Mouse (Mus musculus) thymus, postnatal 10 days (tissue): Measurements from ENCODE around the gene Adamts17.

Source experiments
- DNase-seq, 2 experiments: peaks; one replicate each; pipeline ENCODE4 v3.0.0; 2021; ENCODE audit warnings: low spot score in 2 of 2

The Adamts17 gene

DNA sequence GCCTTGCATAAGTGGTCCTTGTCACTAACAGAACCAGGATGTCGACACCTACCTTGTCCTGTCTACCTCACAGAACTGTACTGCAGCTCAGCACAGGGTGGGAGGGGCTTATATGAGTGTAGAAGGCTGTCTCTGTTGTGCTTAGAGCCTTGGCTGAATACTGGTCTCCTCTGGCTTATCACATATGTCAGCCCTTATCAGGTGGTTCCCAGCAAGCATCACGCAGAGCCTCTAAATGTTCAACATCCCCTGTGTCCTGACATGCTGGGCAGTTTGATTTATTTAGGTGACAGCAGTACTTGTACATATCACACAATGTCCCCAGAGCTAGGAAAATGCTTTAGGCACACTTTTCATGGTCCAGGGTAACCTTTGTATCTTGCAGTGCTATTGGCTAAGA is 191.7 kb downstream of the Adamts17 start:
- no peak for DNase-seq

DNA sequence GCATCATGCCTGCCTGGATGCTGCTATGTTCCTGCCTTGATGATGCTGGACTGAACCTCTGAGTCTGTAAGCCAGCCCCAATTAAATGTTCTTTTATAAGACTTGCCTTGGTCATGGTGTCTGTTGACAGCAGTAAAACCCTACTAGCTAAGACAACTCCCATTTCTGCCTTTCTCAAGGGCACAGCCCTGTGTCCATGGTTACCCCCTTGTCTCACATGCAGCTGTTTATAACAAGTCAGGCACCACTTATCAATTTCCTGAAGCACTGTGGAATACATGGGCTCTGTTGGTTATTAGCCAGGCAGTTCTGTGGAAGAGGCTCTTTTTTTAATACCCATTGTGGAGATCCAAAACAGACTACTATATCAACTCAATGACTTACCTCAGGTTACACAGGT is 193.1 kb downstream of the Adamts17 start:
- no peak for DNase-seq

DNA sequence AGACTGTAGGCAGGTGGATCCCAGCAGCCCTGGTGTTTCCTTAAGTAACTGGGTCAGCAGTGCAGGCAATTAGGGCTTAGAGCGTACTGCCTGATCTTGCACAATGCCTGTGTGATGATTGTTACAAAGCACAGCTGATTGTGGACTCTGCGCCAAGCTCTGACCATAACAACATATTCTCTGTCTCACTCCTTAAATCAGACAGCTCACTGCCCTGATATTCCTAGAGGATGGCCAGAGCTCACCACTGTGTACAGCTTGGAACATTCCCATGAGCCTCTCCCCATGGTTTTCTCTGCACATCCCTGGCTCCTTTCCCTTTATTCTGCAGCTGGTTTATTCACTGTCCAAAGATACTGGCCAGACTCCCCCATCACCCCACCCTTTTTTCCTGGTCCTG is 194.8 kb downstream of the Adamts17 start:
- no peak for DNase-seq

DNA sequence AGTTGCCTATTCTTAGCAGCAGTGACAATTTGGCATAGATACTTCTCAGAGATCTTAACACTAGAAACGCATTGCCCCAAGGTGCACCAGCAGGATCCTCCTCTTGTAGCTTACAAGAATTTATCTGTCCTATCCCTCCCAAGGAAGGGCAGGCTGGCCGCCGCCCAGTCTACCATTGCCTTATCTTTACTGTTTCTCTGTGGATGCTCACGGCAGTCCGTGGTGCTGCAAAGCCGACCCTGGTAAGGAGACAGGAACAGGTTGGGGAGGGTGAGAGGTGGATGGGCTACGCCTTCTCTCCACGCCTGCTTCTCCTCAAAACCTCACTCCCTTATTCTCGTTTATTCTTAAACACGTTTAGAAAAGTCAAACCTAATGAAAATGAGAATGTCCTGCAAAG is 195.7 kb downstream of the Adamts17 start:
- no peak for DNase-seq

- no peak for DNase-seq
These were observed 196.1 kb downstream of the Adamts17 start for GRCm38 (mm10) chr7:67035661-67036060.

DNA sequence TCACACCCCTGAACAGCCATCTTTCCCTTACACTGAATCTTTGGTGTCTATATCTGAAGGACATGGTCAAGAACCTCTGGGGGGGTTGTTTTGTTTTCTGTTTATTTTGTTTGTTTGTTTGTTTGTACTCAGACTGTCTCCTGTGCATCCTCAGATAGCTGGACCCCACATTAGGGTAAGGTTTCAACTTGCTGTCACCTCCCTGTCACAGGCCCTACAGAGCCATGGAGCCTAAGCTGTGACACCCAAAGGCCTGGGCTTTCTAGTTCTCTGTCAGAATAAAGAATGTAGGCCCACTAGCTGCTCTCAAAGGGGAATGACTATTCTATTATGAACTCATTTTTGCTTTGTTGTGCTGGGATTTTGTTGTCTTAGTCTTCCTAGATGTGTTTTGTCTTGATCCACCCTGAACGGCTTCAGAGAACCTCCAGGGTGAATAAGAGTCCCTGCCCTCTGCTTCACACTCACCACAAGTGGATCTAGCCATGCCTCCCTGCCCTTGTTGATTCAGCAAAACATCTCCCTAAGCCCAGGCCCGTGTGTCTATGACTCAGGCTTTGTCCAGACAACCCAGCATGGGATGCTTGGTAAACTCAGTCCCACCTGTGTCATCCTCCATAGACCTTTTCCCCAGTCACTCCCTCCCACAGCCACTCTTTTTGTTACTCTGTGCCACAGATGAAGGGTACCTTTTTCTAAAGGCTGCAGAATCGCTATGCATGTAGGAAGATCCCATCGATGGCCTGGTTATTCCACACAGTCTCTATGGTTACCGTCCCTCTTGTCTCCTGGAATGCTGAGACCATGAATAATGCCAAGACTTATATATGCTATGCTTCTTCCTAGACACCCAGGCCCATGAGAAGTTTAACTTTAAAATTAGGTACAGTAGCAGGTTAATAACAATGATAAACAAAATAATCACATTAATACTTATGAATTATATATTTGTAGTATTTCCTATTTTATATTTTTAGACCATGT is 197.3 kb downstream of the Adamts17 start:
- DNase-seq = no peak

GRCm38 (mm10) chr7:67037726-67038520 is 198.4 kb downstream of the Adamts17 start:
- no peak for DNase-seq

DNA sequence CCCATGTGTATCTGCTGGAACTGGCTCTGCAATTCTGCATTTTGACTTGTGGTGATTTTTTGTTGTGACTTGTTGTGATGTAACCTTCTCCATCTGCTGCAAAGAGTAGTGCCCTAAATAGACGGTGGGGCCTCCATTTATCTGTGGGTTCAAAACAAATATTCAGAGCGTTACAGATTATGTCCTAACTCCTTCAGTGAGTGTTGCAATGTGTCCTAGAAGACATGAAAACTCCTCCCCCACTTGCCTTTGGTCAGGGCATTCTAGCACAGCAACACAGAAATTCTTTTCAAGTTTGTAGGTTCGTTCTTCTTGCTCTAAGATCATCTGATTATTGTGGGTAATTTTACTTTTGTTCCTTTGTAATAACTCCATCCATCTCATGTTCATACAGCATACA is 199.6 kb downstream of the Adamts17 start:
- no peak for DNase-seq

DNA sequence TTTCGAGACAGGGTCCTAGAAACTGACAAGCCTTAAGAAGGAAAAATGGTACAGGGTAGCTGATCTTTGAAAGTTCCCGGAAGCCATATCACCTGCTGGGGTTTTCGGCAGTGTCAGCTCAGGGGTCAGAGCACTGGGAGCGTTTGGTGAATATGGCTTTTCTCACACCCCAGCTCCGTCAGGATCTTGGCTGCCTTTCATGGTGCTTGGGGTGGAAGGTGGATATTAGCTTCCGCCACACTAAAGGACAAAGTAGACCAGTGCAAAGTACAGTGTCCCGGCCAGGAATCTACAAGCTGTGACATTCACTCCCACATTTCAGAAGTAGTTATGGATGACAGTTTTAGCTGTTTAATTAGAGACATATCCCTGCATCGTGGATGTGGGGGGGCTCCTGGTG is 200.3 kb downstream of the Adamts17 start:
- no peak for DNase-seq

GRCm38 (mm10) chr7:67041685-67042084 is 202.2 kb downstream of the Adamts17 start:
- DNase-seq = no peak

- no peak for DNase-seq
These were observed 204.7 kb downstream of the Adamts17 start for GRCm38 (mm10) chr7:67044121-67044817.

DNA sequence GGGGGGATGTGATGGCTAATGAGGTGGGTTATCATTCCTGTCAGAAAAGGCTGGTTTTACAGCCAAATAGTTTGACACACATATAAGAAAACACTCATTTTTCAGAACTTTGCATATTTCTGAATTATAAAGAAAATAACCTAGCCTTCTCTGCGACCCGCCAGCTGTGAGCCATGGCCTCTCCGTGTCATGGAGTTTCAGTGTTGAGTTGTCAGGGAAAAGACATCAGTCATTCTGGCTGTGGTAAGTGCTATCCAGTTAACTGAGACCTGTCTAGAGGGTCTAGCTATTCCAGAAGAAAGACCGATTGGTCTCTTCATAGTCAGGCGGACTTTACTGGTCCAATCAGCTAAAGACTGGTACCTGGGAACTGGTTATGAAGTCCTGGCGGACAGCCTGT is 205.7 kb downstream of the Adamts17 start:
- no peak for DNase-seq

- no peak for DNase-seq
These were observed 209.7 kb downstream of the Adamts17 start for GRCm38 (mm10) chr7:67049206-67049605.

- DNase-seq = no peak
These were observed 210.9 kb downstream of the Adamts17 start for GRCm38 (mm10) chr7:67050424-67050823.

DNA sequence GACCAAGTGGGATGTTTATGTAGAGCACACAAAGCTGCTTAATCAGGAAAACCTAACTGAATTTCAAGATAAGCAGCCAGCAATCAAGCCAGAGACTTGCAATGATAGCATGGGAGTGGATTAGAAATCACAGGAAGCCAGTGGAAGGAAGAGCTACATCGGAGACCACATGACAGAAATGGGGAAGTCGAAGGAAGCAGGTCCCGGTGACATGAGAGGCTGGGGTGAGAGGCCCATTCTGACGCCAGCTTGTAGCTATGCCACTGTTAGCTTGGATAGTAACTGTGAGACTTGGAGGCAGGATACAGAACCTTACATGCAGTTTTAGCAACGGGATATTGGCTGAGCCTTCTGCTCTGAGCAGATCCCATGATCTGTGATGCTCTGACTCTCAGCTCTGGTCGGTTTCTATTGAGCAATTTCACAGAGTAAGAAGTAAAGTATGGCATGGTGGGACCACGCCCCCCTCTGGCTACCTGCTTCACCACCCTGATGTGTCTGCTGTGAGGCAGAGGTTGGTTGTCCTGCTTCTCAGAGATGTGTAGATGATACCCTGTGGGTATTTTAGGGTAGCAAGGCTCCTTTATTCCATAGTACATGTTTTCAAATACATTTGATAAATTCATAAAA is 211.7 kb downstream of the Adamts17 start:
- no peak for DNase-seq

- no peak for DNase-seq
These were observed 215.3 kb downstream of the Adamts17 start for GRCm38 (mm10) chr7:67054876-67055275.

DNA sequence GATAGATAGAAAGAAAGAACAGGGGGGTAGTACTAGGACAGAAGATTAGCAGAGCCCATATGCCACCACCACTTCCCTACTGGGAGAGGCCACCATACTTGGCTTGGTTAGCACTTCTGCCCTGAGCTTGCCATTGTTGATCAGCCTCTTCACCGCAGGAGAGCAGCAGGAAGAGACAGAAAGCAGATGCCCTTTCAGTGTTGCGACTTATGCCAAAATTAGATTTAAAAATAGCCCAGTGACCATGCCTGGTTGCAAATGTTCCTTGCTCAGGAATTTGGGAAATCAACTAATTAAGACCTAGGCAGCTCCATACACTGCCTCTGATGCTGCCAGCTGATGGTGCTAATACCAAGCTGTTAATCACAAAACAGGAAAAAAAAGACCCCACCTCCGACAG is 216.0 kb downstream of the Adamts17 start:
- no peak for DNase-seq

GRCm38 (mm10) chr7:67061756-67062155 is 222.2 kb downstream of the Adamts17 start:
- DNase-seq = peak in 1 of 2 experiments; percentile 42

DNA sequence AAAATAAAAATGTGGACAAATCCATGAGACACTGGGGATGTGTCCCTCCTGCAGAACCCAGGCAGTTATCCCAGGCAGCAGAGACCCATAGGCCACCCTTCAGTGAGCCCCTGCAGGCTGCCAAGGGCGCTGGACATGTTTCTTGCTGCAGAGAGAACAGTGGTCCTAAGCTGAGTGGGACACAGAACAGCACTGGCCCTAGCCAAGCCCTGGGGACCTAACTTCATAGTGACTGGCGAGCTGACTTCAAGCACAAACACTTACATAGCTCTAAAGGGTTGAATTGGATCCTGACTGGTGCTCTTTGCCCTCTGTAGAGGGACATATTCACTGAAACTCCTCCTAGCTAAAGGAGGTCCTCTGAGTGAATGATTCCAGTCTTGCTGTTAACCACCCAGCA is 223.0 kb downstream of the Adamts17 start:
- DNase-seq = no peak

DNA sequence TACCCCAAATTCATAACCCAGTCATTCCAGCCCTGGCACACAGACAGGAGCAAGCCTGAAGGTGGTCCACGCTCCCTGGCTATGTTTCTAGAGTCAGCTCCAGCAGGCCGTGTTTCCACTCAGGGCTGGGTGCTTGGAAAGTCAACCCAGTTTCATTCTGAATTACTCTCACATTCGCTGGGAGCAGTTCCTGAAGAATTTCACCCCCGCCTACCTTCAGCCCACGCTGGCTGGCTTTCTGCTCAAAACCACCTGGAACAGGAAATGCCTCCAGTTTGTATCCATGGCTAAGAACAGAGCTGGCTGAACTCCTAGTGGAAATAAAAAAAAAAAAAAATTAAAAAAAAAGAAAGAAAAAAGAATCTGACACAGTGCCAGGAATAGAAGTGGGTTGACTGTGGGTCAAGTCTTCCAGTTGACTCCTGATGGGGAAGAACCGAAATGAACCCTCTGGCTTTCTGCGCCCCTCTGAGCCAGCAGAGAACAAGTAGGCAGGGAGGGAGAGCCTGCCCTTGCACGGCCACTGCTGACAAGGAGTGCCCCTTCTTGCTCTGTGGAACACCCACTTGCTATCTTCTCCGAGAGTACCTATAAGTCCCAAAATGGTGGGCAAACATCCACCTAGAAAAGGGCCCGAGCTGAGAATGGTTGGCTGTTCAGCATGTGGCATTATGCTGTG is 225.2 kb downstream of the Adamts17 start:
- DNase-seq = no peak

DNA sequence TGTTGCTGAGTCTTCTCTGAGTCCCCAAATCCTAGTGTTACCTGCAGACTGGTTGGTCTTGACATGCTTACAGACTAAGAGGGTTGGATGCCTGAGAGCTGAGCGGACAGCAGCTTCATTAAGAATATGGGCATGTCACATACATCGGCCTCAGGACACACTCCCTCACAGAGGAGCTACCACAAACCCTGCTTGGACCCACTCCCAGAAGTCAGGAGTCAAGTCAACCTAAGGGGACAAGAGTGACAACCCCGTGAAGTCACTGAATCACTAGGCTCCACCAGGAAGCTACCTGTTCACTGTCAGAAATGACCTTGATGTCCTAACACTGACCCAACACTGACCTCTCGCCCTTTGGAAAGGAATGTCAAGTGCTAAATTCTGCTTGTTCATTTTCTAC is 226.1 kb downstream of the Adamts17 start:
- no peak for DNase-seq
